Mouse (Mus musculus): Measurements from ENCODE around the gene Plekhm3.

DNA sequence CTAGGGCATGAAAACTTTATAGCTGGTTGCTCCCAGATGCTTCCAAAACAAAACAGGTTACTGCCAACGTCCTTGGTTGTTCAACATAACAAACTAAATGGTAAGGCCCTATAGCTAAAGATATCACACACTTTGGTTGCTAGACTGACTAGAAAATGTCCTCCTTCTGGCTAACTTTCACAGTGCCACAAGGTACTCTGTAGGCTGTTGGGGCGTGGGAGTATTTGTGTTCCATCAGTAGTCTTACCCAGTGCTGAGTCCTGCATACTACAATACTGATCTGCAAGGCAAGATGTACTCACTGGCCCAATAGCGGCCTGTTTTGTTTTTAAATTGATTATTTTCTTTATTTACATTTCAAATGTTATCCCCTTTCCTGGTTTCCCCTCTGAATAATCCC, 56.9 kb downstream of the Plekhm3 start:
- TF ChIP-seq CTCF (IDR thresholded peaks at IDR 0.05; ENCODE audit: control insufficient read depth, insufficient read depth, insufficient read length) (no peak), CEBPB (IDR thresholded peaks at IDR 0.05; ENCODE audit: low read depth) (no peak)

Data from C2C12 (cell line).